Mouse (Mus musculus): Measurements from ENCODE around the gene Ccl12. TPM values are rescaled to one million over a fixed set of nuclear protein-coding genes. Genes with fewer than 3 reads are reported as not detected.

Gene Ccl12
- polyA plus RNA-seq, 1 experiment from 2014 or later: 6.0 TPM

DNA sequence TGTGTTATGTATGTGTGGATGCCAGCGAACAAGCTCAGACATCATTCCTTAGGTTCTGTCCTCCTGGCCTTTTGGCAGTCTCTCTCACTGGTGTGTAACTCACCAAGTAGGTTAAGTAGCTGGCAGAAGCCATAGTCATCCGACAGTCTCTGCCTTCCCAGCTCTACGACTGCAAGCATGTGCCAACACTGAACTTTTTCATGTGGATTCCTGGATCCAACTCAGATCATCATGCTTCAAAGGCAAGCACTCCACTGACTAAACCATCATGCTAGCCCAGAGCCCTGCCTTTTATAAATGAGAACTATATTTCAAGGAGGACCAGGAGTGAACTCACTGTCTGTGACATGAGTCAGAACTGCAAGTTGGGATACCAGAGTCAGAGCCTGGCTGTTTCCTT is 28.0 kb upstream of the Ccl12 start:
- Histone ChIP-seq H3K36me3 (ENCODE audit: control insufficient read depth, insufficient read depth, low read length) (no peaks in the 10 kb centered on the region), H3K27me3 (replicated peaks; ENCODE audit: control insufficient read depth, insufficient read depth, low read length) (no peaks in the 10 kb centered on the region), H3K4me1 (replicated peaks; ENCODE audit: control insufficient read depth, insufficient read depth, low read length) (no peaks in the 10 kb centered on the region), H3K4me2 (ENCODE audit: low read length) (no peak overlapping the region), H3K4me3 (ENCODE audit: low read depth, low read length) (no peak overlapping the region), H3K27ac (ENCODE audit: low read depth) (no peak overlapping the region), H3K9me3 (ENCODE audit: control insufficient read depth, low read length) (no peaks in the 10 kb centered on the region), H3K9ac (ENCODE audit: low read length) (no peak overlapping the region)
- no peak for ATAC-seq (replicated peaks; ENCODE audit: low FRiP score, low TSS enrichment, low read depth)
- 87% methylated on average over 3 of the region's 3 CpGs for whole genome bisulfite sequencing
- peak; percentile 7 for DNase-seq (ENCODE audit: low spot score)

DNA sequence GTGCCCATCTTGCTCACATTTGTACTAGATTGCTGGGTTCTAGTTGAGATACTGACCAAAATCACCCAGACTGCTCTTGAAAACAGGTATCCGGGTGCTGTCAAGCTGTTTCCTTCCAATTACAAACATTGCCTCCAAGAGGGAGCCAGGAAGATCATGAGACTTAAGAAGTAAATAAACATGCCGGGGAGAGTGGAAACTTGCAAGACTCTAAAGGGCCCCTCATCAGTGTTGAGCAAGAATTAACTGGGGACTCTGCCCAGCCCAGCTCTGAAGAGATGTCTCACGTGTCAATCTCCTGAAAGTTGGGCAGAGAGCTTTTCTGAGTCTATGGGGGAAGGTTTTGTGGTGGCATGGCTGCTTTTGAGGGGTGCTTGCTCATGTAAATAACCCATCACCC is 24.6 kb upstream of the Ccl12 start:
- Histone ChIP-seq H3K4me2 (ENCODE audit: low read length) (no peak overlapping the region), H3K9ac (ENCODE audit: low read length) (no peak overlapping the region), H3K36me3 (ENCODE audit: control insufficient read depth, insufficient read depth, low read length) (no peaks in the 10 kb centered on the region), H3K27me3 (replicated peaks; ENCODE audit: control insufficient read depth, insufficient read depth, low read length) (no peaks in the 10 kb centered on the region), H3K9me3 (ENCODE audit: control insufficient read depth, low read length) (no peaks in the 10 kb centered on the region), H3K4me1 (replicated peaks; ENCODE audit: control insufficient read depth, insufficient read depth, low read length) (no peaks in the 10 kb centered on the region), H3K4me3 (ENCODE audit: low read depth, low read length) (no peak overlapping the region), H3K27ac (ENCODE audit: low read depth) (no peak overlapping the region)
- no peak for ATAC-seq (replicated peaks; ENCODE audit: low FRiP score, low TSS enrichment, low read depth)
- no peak for DNase-seq (ENCODE audit: low spot score)
- WGBS: 54% methylated on average over 3 of the region's 3 CpGs

DNA sequence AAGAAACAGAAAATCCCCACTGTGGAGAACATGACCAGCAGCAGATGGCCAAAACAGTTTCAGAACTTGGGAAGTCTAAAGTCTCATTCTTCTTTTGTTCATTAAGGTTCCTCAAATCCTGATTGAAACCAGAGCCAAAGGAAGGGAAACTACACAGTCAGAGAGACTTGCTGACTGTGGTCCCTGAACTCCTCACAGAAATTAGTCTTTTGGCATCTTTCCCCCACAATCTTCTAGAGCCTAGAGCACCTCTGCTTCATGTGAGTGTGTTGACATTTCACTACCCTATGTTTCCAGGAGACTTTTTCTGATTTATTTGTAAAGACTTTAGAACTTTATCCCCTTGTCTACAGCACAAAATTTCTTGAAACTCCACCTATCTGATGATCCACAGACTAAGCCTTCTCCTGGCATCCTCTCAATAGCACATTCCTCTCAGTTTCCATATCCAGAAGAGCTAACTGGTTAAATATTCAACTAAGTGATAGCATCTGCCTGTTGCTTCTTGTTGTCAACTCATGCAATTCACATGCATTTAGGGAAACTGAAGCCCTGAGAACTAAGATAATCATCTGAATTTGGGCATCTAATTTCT is 23.4 kb upstream of the Ccl12 start:
- Histone ChIP-seq H3K27me3 (replicated peaks; ENCODE audit: control insufficient read depth, insufficient read depth, low read length) (no peaks in the 10 kb centered on the region), H3K4me2 (ENCODE audit: low read length) (no peak overlapping the region), H3K9ac (ENCODE audit: low read length) (no peak overlapping the region), H3K4me3 (ENCODE audit: low read depth, low read length) (no peak overlapping the region), H3K27ac (ENCODE audit: low read depth) (0 out of 2 replicates have a peak overlapping the region, but pooled peaks have one; percentile 5), H3K4me1 (replicated peaks; ENCODE audit: control insufficient read depth, insufficient read depth, low read length) (no peaks in the 10 kb centered on the region), H3K9me3 (ENCODE audit: control insufficient read depth, low read length) (no peaks in the 10 kb centered on the region), H3K36me3 (ENCODE audit: control insufficient read depth, insufficient read depth, low read length) (no peaks in the 10 kb centered on the region)
- no peak for ATAC-seq (replicated peaks; ENCODE audit: low FRiP score, low TSS enrichment, low read depth)
- DNase-seq (ENCODE audit: low spot score): no peak

DNA sequence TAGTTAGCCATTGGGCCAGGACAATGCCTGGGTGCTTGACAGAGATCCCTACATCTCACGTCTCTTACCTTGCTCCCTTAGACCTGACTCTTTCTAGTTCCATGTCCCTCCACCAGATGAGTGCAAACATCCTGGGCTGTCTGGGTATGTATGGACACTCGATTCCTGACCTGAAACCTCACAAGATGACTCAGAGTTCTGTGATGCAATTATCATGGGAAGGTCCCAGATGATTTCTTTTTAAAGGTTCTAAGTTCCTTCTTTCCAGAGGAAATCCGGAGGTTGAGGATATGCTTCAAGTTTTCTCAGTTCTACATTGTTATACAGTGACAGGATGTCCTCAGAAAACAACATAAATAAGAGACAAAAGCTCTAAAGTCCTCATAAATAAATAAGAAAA is 20.8 kb upstream of the Ccl12 start:
- Histone ChIP-seq H3K4me3 (ENCODE audit: low read depth, low read length) (no peak overlapping the region), H3K9me3 (ENCODE audit: control insufficient read depth, low read length) (no peaks in the 10 kb centered on the region), H3K9ac (ENCODE audit: low read length) (no peak overlapping the region), H3K27me3 (replicated peaks; ENCODE audit: control insufficient read depth, insufficient read depth, low read length) (no peaks in the 10 kb centered on the region), H3K27ac (ENCODE audit: low read depth) (no peak overlapping the region), H3K4me1 (replicated peaks; ENCODE audit: control insufficient read depth, insufficient read depth, low read length) (no peaks in the 10 kb centered on the region), H3K4me2 (ENCODE audit: low read length) (no peak overlapping the region), H3K36me3 (ENCODE audit: control insufficient read depth, insufficient read depth, low read length) (no peaks in the 10 kb centered on the region)
- 75% methylated on average over 3 of the region's 3 CpGs for WGBS
- ATAC-seq (replicated peaks; ENCODE audit: low FRiP score, low TSS enrichment, low read depth) (no peak), DNase-seq (ENCODE audit: low spot score) (no peak)

DNA sequence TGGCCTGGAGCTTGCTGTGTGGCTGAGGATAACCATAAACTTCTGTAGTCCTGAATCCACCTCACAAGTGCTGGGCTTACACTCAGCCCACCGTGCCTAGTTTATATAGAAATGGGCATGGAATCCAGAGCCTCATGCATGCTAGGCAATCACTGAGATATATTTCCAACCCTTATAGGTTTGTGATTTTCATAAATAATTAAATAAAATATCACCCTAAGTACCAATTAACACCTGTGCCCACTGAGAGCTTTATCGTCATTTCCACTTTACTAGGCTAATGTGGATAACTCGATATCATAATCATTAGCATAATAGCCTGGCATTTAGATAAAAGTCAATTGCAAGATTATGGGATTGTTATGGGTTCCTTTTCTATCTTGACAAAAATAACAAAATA is 17.3 kb upstream of the Ccl12 start:
- no peaks in the 10 kb centered on the region for H3K27me3 ChIP-seq (replicated peaks; ENCODE audit: control insufficient read depth, insufficient read depth, low read length)
- 93% methylated on average over 3 of the region's 3 CpGs for WGBS
- no peak overlapping the region for H3K9ac ChIP-seq (ENCODE audit: low read length)
- H3K4me3 ChIP-seq (ENCODE audit: low read depth, low read length): no peak overlapping the region
- no peak overlapping the region for H3K4me2 ChIP-seq (ENCODE audit: low read length)
- H3K36me3 ChIP-seq (ENCODE audit: control insufficient read depth, insufficient read depth, low read length): no peaks in the 10 kb centered on the region
- H3K27ac ChIP-seq (ENCODE audit: low read depth): no peak overlapping the region
- ATAC-seq (replicated peaks; ENCODE audit: low FRiP score, low TSS enrichment, low read depth): no peak
- H3K9me3 ChIP-seq (ENCODE audit: control insufficient read depth, low read length): no peaks in the 10 kb centered on the region
- H3K4me1 ChIP-seq (replicated peaks; ENCODE audit: control insufficient read depth, insufficient read depth, low read length): no peaks in the 10 kb centered on the region
- no peak for DNase-seq (ENCODE audit: low spot score)

DNA sequence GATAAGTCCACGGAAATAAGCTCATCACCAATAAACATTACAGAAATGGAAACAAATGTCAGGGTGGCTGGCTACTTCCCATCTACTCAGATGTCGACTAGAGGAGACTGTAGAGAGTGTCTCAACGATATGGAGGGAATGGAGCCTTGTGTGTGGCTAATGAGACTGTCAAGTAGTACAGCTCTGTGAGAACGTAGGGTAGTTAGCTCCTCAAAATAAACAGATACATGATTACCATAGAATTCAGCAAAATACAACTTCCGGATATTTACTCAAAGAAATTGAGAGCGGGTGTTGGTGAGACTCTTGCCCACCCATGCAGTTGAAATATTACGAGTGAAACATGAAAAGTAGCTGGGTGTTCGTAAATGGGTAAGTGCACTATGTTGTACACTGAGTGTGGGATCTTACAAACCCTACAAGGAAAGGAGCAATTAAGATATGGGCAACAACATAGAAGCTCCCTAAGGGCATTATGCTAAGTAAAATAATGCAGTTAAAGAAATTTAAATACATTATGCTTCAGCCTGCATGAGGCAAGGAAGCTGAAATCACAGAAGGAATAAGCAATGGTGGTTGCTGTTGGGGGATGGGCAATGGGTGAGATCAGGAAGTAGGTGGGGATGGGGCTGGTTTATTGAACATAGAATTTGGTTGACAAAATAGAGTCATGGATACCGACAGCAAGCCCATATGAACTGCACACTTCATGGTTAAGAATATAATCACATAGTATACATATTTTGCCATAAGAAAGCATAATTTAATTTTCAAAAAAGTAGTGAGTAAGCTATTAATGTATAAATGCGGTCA is 1.9 kb upstream of the Ccl12 start:
- Histone ChIP-seq H3K9me3 (ENCODE audit: control insufficient read depth, low read length) (no peaks in the 10 kb centered on the region), H3K27ac (ENCODE audit: low read depth) (peak overlapping the region; percentile 40; the same call in 1 of the 2 replicates), H3K4me1 (replicated peaks; ENCODE audit: control insufficient read depth, insufficient read depth, low read length) (no peaks in the 10 kb centered on the region), H3K36me3 (ENCODE audit: control insufficient read depth, insufficient read depth, low read length) (no peaks in the 10 kb centered on the region), H3K4me3 (ENCODE audit: low read depth, low read length) (no peak overlapping the region), H3K4me2 (ENCODE audit: low read length) (no peak overlapping the region), H3K27me3 (replicated peaks; ENCODE audit: control insufficient read depth, insufficient read depth, low read length) (no peaks in the 10 kb centered on the region), H3K9ac (ENCODE audit: low read length) (no peak overlapping the region)
- WGBS: 62% methylated on average over 10 of the region's 10 CpGs
- no peak for ATAC-seq (replicated peaks; ENCODE audit: low FRiP score, low TSS enrichment, low read depth)
- DNase-seq (ENCODE audit: low spot score): no peak

DNA sequence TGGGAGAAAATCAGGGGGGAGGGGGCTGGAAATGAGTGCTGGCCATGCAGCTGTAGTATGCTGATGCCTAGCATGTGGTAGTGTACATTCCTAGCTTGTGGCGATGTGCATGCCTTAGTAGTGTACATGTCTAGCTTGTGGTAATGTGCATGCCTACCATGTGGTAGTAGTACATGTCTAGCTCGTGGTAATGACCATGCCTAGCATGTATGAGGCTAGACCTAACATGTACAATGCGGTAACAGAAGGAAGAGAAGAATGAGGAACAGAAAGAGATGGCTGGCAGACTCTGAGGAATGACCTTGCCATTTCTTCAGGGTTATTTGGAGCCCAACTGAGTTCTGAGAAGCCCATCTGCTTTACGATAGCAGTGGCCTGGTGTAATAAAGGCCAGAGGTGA is 558 bp upstream of the Ccl12 start:
- no peak for ATAC-seq (replicated peaks; ENCODE audit: low FRiP score, low TSS enrichment, low read depth)

DNA sequence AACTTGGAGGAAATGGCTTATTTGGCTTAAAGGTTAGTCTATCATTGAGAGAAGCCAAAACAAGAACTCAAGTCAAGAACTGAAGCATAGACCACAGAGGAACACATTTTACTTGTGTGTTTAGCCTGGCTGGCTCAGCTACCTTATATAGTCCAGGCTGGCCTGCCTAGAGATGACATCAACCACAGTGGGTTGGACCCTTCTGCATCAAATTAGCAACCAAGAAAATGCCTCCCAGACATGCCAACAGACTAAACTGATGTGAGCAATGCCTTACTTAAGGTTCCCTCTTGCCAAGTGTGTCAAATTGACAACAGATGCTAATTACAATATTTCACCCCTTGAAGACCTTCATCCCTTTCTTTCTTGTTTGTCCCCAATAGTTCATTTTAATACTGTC is 8.0 kb downstream of the Ccl12 start:
- Histone ChIP-seq H3K4me2 (ENCODE audit: low read length) (no peak overlapping the region), H3K27me3 (replicated peaks; ENCODE audit: control insufficient read depth, insufficient read depth, low read length) (no peaks in the 10 kb centered on the region), H3K9ac (ENCODE audit: low read length) (no peak overlapping the region), H3K27ac (ENCODE audit: low read depth) (no peak overlapping the region), H3K4me3 (ENCODE audit: low read depth, low read length) (no peak overlapping the region), H3K4me1 (replicated peaks; ENCODE audit: control insufficient read depth, insufficient read depth, low read length) (no peaks in the 10 kb centered on the region), H3K36me3 (ENCODE audit: control insufficient read depth, insufficient read depth, low read length) (no peaks in the 10 kb centered on the region), H3K9me3 (ENCODE audit: control insufficient read depth, low read length) (0 out of 2 replicates have a peak, but pooled peaks cover 4% of the 10 kb centered on the region)
- ATAC-seq (replicated peaks; ENCODE audit: low FRiP score, low TSS enrichment, low read depth) (no peak), DNase-seq (ENCODE audit: low spot score) (no peak)

More for the DNA sequence above, 558 bp upstream of the Ccl12 start:
- H3K4me1 ChIP-seq (replicated peaks; ENCODE audit: control insufficient read depth, insufficient read depth, low read length): no peaks in the 10 kb centered on the region
- no peak overlapping the region for H3K9ac ChIP-seq (ENCODE audit: low read length)
- 0 out of 2 replicates have a peak, but pooled peaks cover 4% of the 10 kb centered on the region for H3K9me3 ChIP-seq (ENCODE audit: control insufficient read depth, low read length)
- no peaks in the 10 kb centered on the region for H3K36me3 ChIP-seq (ENCODE audit: control insufficient read depth, insufficient read depth, low read length)
- peak overlapping the region; percentile 29; the same call in 1 of the 2 replicates for H3K27ac ChIP-seq (ENCODE audit: low read depth)
- no peaks in the 10 kb centered on the region for H3K27me3 ChIP-seq (replicated peaks; ENCODE audit: control insufficient read depth, insufficient read depth, low read length)
- 84% methylated on average over 4 of the region's 4 CpGs for WGBS
- no peak overlapping the region for H3K4me3 ChIP-seq (ENCODE audit: low read depth, low read length)
- H3K4me2 ChIP-seq (ENCODE audit: low read length): no peak overlapping the region
- no peak for DNase-seq (ENCODE audit: low spot score)
